ENCODE assay signal across 8 mouse cellular contexts in genomic region chr11:96278773-96279172, GRCm38 (mm10). TPM values are rescaled to one million over a fixed set of nuclear protein-coding genes. Genes with fewer than 3 reads are reported as not detected.
DNase-seq lines count a peak whose midpoint lies in the region; ATAC-seq lines count a peak whose summit lies in the region.

No protein-coding gene starts in this region.

- no peak for ATAC-seq in midbrain, embryonic 16.5 days
- peak; percentile 77 for ATAC-seq in intestine, embryonic 15.5 days

- no peak overlapping the region for H3K4me3 ChIP-seq in midbrain, embryonic 10.5 days
- H3K4me3 ChIP-seq in midbrain, embryonic 16.5 days (ENCODE audit: low read depth, low read length) = no peak overlapping the region
- H3K4me3 ChIP-seq in intestine, embryonic 15.5 days (replicated peaks) = no peak overlapping the region

- intact Hi-C loops in left cerebral cortex, postnatal 10 days (cut with DNase I) = loop anchor here (2.0 to 10.0 kb wide), 3 partner anchors 272 to 746 kb away; partner anchors contain the start of gene Scrn2

- DNase-seq in midbrain, embryonic 10.5 days (ENCODE audit: low spot score) = peak; percentile 87
- DNase-seq in cerebellum, adult 8-10 months = peak; percentile 82
- DNase-seq in gastrocnemius, adult 18-20 months (ENCODE audit: low spot score) = peak; percentile 83
- DNase-seq in left cerebral cortex, postnatal 10 days (ENCODE audit: extremely low spot score in 1 of 2, low spot score in 2 of 2) = peak; percentile 77 to 79
- peak; percentile 75 to 84 for DNase-seq in natural killer cell, adult 2 months (ENCODE audit: low spot score in 2 of 2)
- peak; percentile 71 for DNase-seq in telencephalon, adult 2 months (ENCODE audit: low read depth, low spot score)

- under 1% methylated on average over 9 of the region's 9 CpGs for WGBS in midbrain, embryonic 10.5 days
- under 1% methylated on average over 9 of the region's 9 CpGs for WGBS in midbrain, embryonic 16.5 days
- under 1% methylated on average over 9 of the region's 9 CpGs for WGBS in intestine, embryonic 15.5 days

- peaks cover 8% of the 10 kb centered on the region for H3K4me1 ChIP-seq in midbrain, embryonic 10.5 days
- H3K4me1 ChIP-seq in midbrain, embryonic 16.5 days (ENCODE audit: control insufficient read depth, insufficient read depth, low read length) = no peaks in the 10 kb centered on the region
- peaks cover 22% of the 10 kb centered on the region for H3K4me1 ChIP-seq in intestine, embryonic 15.5 days (replicated peaks)

- no peaks in the 10 kb centered on the region for H3K36me3 ChIP-seq in midbrain, embryonic 10.5 days
- H3K36me3 ChIP-seq in midbrain, embryonic 16.5 days (ENCODE audit: control insufficient read depth, insufficient read depth, low read length) = no peaks in the 10 kb centered on the region
- no peaks in the 10 kb centered on the region for H3K36me3 ChIP-seq in intestine, embryonic 15.5 days

- H3K4me2 ChIP-seq in midbrain, embryonic 16.5 days (ENCODE audit: low read length) = no peak overlapping the region
- H3K4me2 ChIP-seq in intestine, embryonic 15.5 days (replicated peaks) = 0 out of 2 replicates have a peak overlapping the region, but pooled peaks have one; percentile 11

- H3K9ac ChIP-seq in midbrain, embryonic 16.5 days (ENCODE audit: low read depth, low read length) = no peak overlapping the region
- no peak overlapping the region for H3K9ac ChIP-seq in intestine, embryonic 15.5 days

- peaks cover 100% of the 10 kb centered on the region for H3K27me3 ChIP-seq in midbrain, embryonic 10.5 days (ENCODE audit: low read depth, poor library complexity, severe bottlenecking)
- peaks cover 79% of the 10 kb centered on the region for H3K27me3 ChIP-seq in midbrain, embryonic 16.5 days (ENCODE audit: control insufficient read depth, insufficient read depth, low read depth, low read length)
- H3K27me3 ChIP-seq in intestine, embryonic 15.5 days (replicated peaks) = peaks cover 75% of the 10 kb centered on the region

- H3K27ac ChIP-seq in midbrain, embryonic 10.5 days (replicated peaks) = no peak overlapping the region
- H3K27ac ChIP-seq in midbrain, embryonic 16.5 days (ENCODE audit: low read length) = no peak overlapping the region
- H3K27ac ChIP-seq in intestine, embryonic 15.5 days = no peak overlapping the region

- no peaks in the 10 kb centered on the region for H3K9me3 ChIP-seq in midbrain, embryonic 10.5 days (replicated peaks)
- no peaks in the 10 kb centered on the region for H3K9me3 ChIP-seq in midbrain, embryonic 16.5 days (replicated peaks; ENCODE audit: control insufficient read depth, low read length, poor library complexity, severe bottlenecking)
- no peaks in the 10 kb centered on the region for H3K9me3 ChIP-seq in intestine, embryonic 15.5 days

RNA-seq across cellular contexts. Expression of gene Hoxb8, which starts 2.9 kb away (rescaled TPM):
- not detected in 2 replicates for polyA plus RNA-seq in midbrain, embryonic 10.5 days (2016; fragmentation: Nextera tagmentation; extraction: Ambion mirVana)
- polyA plus RNA-seq in midbrain, embryonic 16.5 days (2015; fragmentation: Nextera tagmentation; extraction: Ambion mirVana) = not detected in 2 replicates
- under 1 TPM in 1 of 2 experiments, not detected in 1; 0.09 TPM for total RNA-seq in gastrocnemius, adult 18-20 months (2021)
- 1.1 and 1.5 TPM in 2 replicates for polyA plus RNA-seq in intestine, embryonic 15.5 days (2015; fragmentation: Nextera tagmentation; extraction: Ambion mirVana)
- total RNA-seq in left cerebral cortex, postnatal 10 days (2021) = not detected

RNA-seq across cellular contexts. Expression of gene Hoxb9, which starts 7.5 kb away (rescaled TPM):
- polyA plus RNA-seq in midbrain, embryonic 10.5 days (2016; fragmentation: Nextera tagmentation; extraction: Ambion mirVana) = not detected in 2 replicates
- polyA plus RNA-seq in midbrain, embryonic 16.5 days (2015; fragmentation: Nextera tagmentation; extraction: Ambion mirVana) = not detected in 2 replicates
- under 1 TPM; 0.09 TPM for total RNA-seq in gastrocnemius, adult 18-20 months (2021)
- polyA plus RNA-seq in intestine, embryonic 15.5 days (2015; fragmentation: Nextera tagmentation; extraction: Ambion mirVana) = 1.2 and 1.3 TPM in 2 replicates
- not detected for total RNA-seq in left cerebral cortex, postnatal 10 days (2021)

RNA-seq across cellular contexts. Expression of gene Hoxb7, which starts 7.7 kb away (rescaled TPM):
- not detected in 2 replicates for polyA plus RNA-seq in midbrain, embryonic 10.5 days (2016; fragmentation: Nextera tagmentation; extraction: Ambion mirVana)
- not detected in 2 replicates for polyA plus RNA-seq in midbrain, embryonic 16.5 days (2015; fragmentation: Nextera tagmentation; extraction: Ambion mirVana)
- total RNA-seq in gastrocnemius, adult 18-20 months (2021) = under 1 TPM; 0.41 to 0.81 TPM
- 10.7 and 12.4 TPM in 2 replicates for polyA plus RNA-seq in intestine, embryonic 15.5 days (2015; fragmentation: Nextera tagmentation; extraction: Ambion mirVana)
- total RNA-seq in left cerebral cortex, postnatal 10 days (2021) = not detected

RNA-seq across cellular contexts. Expression of gene Hoxb6, which starts 13.5 kb away (rescaled TPM):
- not detected in 2 replicates for polyA plus RNA-seq in midbrain, embryonic 10.5 days (2016; fragmentation: Nextera tagmentation; extraction: Ambion mirVana)
- polyA plus RNA-seq in midbrain, embryonic 16.5 days (2015; fragmentation: Nextera tagmentation; extraction: Ambion mirVana) = not detected in 2 replicates
- total RNA-seq in gastrocnemius, adult 18-20 months (2021) = under 1 TPM; 0.38 to 0.39 TPM
- 14.4 and 16.1 TPM in 2 replicates for polyA plus RNA-seq in intestine, embryonic 15.5 days (2015; fragmentation: Nextera tagmentation; extraction: Ambion mirVana)
- not detected for total RNA-seq in left cerebral cortex, postnatal 10 days (2021)

RNA-seq across cellular contexts. Expression of gene Hoxb5, which starts 24.4 kb away (rescaled TPM):
- not detected in 2 replicates for polyA plus RNA-seq in midbrain, embryonic 10.5 days (2016; fragmentation: Nextera tagmentation; extraction: Ambion mirVana)
- polyA plus RNA-seq in midbrain, embryonic 16.5 days (2015; fragmentation: Nextera tagmentation; extraction: Ambion mirVana) = 0.14 TPM in 1 of 2 replicates, not detected in the other
- under 1 TPM; 0.09 to 0.14 TPM for total RNA-seq in gastrocnemius, adult 18-20 months (2021)
- 27.2 and 31.3 TPM in 2 replicates for polyA plus RNA-seq in intestine, embryonic 15.5 days (2015; fragmentation: Nextera tagmentation; extraction: Ambion mirVana)
- total RNA-seq in left cerebral cortex, postnatal 10 days (2021) = not detected

Comparison
In these comparisons a context has a peak if more than half of its experiments do, and no peak if none do; other contexts are left out.
1. RNA of gene Hoxb7, which starts 7.7 kb away (polyA plus RNA-seq): 10.7 to 12.4 TPM in intestine, embryonic 15.5 days; not detected in midbrain, embryonic 10.5 days and not detected in midbrain, embryonic 16.5 days; every median in the first group is over 10 times any median in the second.
2. Peak in every context shown above with its lines, with median percentiles within 50 percentile points of each other: DNase-seq.